Mouse (Mus musculus) frontal cortex, postnatal 14 days (tissue): ENCODE results near the gene Pxt1.

Experiments used
- DNase-seq, 2 experiments: peaks; one replicate each; pipeline ENCODE4 v3.0.0; 2022; ENCODE audit warnings: low spot score in 2 of 2

The Pxt1 gene

GRCm38 (mm10) chr17:28913940-28914339 is 29.7 kb downstream of the Pxt1 start:
- no peak for DNase-seq

DNA sequence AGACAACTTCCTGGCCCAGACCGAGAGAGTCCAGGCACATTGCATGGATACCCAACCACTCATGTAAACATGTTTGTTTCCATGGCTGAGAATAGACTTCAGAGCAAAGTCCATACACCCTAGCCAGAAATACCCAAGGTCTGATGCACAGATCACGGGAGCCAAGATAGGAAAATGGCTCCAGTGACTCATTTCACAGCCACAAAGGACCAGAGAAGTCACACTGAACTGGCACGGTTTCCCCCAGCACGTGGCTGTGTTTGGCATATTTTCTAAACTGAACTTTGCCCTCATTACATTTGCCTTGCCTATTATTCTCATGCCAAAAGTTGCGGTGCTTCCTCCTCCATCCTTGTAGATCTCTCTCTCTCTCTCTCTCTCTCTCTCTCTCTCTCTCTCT is 30.4 kb downstream of the Pxt1 start:
- no peak for DNase-seq

GRCm38 (mm10) chr17:28910139-28910538 is 33.5 kb downstream of the Pxt1 start:
- DNase-seq = no peak

- peak in 1 of 2 experiments; percentile 44 for DNase-seq
These were observed 34.2 kb downstream of the Pxt1 start for GRCm38 (mm10) chr17:28909252-28909941.

DNA sequence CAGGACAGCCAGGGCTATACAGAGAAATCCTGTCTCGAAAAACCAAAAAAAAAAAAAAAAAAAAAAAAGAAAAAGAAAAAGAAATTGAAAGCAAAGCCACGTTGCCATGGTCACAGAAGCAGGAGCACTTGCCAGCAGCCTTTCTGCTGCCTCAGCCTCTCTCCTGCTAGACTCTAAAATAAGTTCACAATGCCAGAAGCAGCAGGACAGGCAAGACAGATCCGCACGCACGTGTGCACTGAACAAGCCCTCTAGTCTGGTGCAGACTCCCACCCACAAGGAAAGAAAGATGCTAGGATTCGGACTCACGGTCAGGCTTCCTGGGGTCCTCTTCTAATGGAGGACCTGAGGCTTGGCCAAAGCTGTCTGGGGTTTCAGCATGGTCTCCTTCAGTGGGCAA is 35.7 kb downstream of the Pxt1 start:
- peak; percentile 26 to 54 for DNase-seq

DNA sequence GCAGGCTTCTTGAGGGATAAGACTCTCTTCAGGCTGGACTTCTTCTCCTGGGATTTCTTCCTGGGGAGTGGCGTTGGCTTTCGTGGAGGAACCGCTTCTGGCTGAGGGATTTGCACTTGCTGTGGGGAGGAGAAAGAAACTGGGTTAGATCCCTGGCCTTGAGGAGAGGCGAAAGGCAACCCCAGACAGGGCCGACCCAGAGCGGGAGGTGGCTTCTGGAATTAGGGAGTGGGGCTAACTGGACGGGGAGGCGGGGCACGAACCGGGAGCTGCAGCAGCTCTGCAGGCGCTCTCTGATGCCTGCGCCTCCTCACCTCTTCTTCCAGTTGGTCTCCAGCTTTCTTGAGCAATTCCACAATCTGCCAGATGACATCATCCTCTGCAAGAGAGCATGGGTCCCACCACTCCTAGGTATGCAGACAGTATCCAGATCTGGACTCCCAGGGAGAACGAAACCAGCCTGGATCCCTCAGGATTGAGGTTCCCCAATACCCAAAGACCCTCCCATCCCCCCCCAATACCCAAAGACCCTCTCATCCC is 38.2 kb downstream of the Pxt1 start:
- no peak for DNase-seq

DNA sequence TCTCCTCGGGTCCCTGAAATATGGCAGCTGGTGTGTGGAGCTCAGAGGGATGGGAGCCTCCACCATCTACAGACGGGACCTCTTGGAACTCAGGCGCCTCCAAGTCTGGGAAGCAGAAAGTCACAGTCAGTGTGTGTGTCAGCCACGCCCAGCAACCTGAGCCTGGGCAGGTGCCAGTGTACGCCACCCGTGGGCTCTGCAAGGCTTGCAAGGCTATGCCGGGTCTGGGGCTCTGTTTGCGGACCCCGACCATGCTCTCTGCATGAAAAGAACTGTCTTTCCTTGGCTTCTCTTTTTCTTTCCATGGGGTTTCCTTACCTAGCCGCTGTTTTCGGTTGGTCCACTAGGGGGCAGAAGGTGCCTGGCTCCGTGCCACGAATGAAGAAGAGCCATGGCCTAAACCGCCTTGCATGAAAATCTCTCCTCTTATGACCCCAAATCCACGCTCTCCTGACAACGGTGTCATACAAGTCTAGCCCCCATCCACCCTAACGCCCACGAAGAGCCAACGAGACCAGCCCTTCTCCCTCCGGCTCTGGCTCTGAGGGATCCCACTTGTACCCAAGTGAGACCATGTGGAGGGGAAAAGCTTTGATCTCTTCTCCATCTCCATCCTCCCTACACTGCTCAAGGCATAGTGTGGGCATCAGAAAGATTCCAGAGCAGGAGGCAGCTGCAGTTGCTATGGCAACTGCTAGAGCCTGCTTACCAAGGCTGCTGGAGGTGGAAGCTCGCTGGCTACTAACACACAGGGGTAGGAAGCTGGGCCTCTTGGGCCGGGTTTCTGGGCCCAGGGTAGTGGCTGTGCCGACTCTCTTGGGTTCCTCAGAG is 38.9 kb downstream of the Pxt1 start:
- peak; percentile 57 to 67 for DNase-seq

DNA sequence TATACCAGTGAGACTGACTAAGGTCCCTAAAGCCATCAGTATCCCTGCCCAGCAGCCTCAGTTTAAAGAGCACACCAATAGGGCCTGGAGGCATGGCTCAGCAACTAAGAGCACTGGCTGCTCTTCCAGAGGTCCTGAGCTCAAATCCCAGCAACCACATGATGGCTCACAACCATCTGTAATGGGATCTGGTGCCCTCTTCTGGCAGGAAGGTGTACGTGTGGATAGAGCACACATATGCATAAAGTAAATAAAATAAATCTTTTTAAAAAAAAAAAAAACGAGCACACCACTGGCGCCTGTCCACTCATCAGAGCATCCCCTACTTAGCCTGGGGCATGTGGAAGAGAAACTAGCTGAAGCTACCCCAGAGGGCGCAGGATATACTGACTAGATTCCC is 42.1 kb downstream of the Pxt1 start:
- DNase-seq = no peak

GRCm38 (mm10) chr17:28899427-28899826 is 44.2 kb downstream of the Pxt1 start:
- no peak for DNase-seq

- DNase-seq = no peak
These were observed 45.4 kb downstream of the Pxt1 start for GRCm38 (mm10) chr17:28898249-28898648.

- DNase-seq = no peak
These were observed 45.8 kb downstream of the Pxt1 start for GRCm38 (mm10) chr17:28897817-28898216.

DNA sequence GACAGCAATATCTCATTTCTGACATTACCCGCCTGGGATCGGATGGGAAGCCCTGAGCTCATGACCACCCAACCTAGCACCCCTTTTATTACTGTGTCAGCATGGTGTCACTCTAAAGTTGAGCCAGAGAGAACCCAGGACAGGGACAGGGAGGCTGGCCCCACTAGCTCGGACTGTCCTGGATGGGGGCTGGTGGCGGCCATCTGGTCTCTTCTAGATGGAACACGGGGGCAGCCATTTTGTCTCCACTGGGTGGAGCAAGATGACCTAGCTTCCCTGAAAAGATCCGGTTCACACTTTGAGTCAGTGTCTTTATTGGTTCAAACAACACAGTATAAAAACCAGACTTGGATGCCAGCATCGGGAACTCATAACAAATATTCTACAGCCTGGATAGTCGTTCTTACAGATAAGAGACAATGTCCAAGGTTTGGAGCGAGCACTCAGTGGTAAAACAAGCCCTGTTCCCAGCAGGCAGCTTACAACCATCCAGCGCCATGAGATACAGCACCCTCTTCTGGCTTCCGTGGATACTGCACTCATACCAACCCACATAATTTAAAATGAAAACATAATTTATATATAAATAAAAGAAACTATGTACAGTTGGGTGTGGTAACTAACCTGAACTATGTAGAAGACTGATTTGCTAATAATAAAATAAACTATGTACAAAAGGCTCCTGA is 47.4 kb downstream of the Pxt1 start:
- DNase-seq = no peak

DNA sequence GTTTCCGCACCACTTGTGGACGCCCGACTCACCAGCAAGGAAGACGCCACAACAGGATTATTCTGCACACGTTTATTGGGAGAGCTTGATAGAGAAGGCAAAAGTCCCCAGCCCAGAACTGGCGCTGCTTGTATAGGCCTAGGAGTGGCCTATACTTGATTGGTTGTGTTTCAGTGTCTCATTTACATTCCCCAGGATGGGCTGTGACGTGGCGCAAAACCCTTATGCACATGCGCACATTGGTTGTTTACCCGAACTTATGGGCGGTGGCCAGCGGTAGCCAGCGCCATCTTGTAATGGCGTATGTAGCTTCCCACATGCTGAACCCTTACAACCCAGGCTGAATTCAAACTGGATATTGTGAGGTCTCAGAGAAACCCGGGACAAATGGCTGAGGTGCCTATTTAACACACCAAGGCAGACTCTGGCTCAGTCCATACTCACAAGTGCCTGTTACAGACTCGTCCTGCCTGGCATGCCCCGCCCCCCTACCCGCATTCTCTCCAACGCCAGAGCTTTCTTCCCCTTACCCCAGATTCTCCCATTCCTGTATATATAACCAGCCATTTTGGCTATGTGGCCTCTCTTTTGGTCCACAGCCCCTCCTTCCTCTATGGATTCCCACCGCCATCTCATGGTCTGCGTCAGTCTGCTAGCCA is 48.3 kb downstream of the Pxt1 start:
- DNase-seq = no peak

DNA sequence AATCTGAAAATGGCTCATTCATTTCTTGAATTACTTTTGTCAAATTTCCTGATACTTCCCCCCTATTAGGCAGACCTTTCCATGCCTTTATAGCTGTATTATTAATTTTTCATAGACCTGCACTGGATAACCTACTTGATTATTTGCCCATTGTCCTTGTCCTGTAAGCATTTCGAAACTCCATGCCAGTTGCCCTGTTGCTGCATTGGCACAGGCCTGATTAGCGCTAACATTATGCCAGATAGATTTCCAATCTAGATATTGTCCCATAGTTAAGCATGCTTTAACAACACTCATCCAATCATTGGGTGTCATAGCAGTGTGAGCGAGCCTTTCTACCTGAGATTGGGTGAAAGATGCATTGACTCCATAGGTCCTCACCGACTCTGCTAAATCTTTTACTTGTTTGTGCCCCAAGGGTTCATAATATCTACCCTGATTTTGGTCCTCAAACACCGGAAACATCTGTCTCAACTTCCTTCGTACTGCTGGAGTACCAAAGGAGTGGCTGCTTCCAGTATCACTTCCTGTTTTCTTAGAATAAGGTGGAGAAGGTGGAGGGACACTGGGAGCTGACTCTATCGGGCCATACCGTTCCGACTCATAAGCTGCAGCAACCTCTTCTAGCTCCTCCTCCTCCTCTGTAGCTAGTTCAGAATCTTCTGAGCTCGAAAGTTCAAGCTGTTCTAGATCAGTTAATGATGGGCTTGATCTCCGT is 49.4 kb downstream of the Pxt1 start:
- no peak for DNase-seq

- DNase-seq = no peak
These were observed 57.4 kb downstream of the Pxt1 start for GRCm38 (mm10) chr17:28886266-28886665.

- DNase-seq = no peak
These were observed 58.4 kb downstream of the Pxt1 start for GRCm38 (mm10) chr17:28885231-28885630.
